Mouse (Mus musculus) testis, adult 2 months (tissue): Measurements from ENCODE around the gene Snd1.

Source experiments
- CTCF ChIP-seq: fragments of 200-500 bp; IDR thresholded peaks from 2 replicates; pipeline ENCODE4 v1.5.1; 2012; ENCODE audit warnings: low read depth, mild to moderate bottlenecking, inconsistent platforms, low read length, moderate library complexity; ENCODE audit not compliant: control insufficient read depth, insufficient read depth, insufficient replicate concordance
- POLR2A ChIP-seq: fragments of 200-500 bp; IDR thresholded peaks from 2 replicates; pipeline ENCODE4 v1.6.1; 2012; ENCODE audit warnings: low read depth, mild to moderate bottlenecking, inconsistent platforms, low read length, moderate library complexity; ENCODE audit not compliant: control insufficient read depth

GRCm38 (mm10) chr6:28753681-28754080 lies 278.7 kb downstream of the Snd1 start:
- TF ChIP-seq CTCF = no peak
- TF ChIP-seq POLR2A = no peak
